Mouse (Mus musculus): Measurements from ENCODE around the gene Spata13.

- TF ChIP-seq E2F4 (IDR thresholded peaks at IDR 0.05; ENCODE audit: insufficient read depth) (no peak), USF1 (IDR thresholded peaks at IDR 0.05; ENCODE audit: low read depth) (no peak), POLR2A (IDR thresholded peaks at IDR 0.05; ENCODE audit: insufficient read length, low read depth) (no peak), CEBPB (IDR thresholded peaks at IDR 0.05; ENCODE audit: insufficient read depth, poor library complexity, severe bottlenecking) (no peak), MYOG (IDR thresholded peaks at IDR 0.05; ENCODE audit: control insufficient read depth in 1 of 3, insufficient read depth in 1 of 3, insufficient read length in 2 of 3, low read depth in 2 of 3) (no peak)
These were observed 143.7 kb downstream of the Spata13 start for GRCm38 (mm10) chr14:60777485-60777919.
